Mouse (Mus musculus): ENCODE measurements around the gene Gemin7. TPM values are rescaled to one million over a fixed set of nuclear protein-coding genes. Genes with fewer than 3 reads are reported as not detected.

Gene Gemin7
- polyA plus RNA-seq, 1 experiment from 2014 or later = 196 TPM

DNA sequence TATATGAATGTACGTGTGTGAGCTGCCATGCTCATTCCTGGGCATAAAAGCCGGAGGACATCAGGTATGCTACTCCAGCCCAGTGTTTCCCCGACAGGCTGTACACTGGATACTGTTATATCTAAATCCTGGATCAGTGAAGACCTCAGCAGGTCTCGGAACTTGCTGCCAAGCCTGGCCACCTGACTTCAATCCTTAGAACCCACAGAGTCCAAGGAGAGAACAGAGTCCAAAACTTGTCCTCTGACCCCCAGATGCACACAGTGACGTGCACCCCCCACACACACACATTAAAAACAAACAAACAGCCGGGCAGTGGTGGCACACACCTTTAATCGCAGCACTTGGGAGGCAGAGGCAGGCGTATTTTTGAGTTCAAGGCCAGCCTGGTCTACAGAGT lies 10.0 kb downstream of the Gemin7 start:
- H3K9me3 ChIP-seq (replicated peaks) = no peaks in the 10 kb centered on the region; the same call in 1 of the 2 replicates
- H3K36me3 ChIP-seq = peaks cover 78% of the 10 kb centered on the region
- 94% methylated on average over 8 of the region's 8 CpGs for WGBS
- H3K27me3 ChIP-seq (ENCODE audit: low read depth, poor library complexity, severe bottlenecking) = no peaks in the 10 kb centered on the region
- DNase-seq (ENCODE audit: low spot score) = no peak
- H3K4me3 ChIP-seq = no peak overlapping the region
- no peak overlapping the region for H3K27ac ChIP-seq
- peaks cover 21% of the 10 kb centered on the region for H3K4me1 ChIP-seq

DNA sequence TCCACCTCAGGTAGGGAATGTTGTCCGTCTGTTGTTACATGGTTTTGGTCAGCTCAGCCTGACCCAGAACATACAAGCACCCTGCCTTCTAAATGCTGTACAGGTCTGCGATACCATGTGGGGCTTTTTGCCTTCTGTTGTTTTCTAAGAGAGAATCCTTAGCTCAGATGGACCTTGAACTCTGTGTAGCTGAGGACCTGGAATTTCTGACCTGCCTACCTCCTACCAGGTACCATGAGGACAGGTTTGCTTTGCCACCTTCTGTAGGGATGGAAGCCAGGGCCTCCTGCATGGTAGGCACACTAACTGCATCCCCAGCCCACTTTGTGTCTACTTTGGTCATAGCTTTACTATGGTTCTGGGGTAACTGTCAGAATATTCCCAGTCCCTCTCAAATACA lies 11.6 kb downstream of the Gemin7 start:
- no peak for DNase-seq (ENCODE audit: low spot score)
- whole genome bisulfite sequencing = 95% methylated on average over 2 of the region's 2 CpGs
- Histone ChIP-seq H3K27me3 (ENCODE audit: low read depth, poor library complexity, severe bottlenecking) (no peaks in the 10 kb centered on the region), H3K9me3 (replicated peaks) (no peaks in the 10 kb centered on the region; the same call in 1 of the 2 replicates), H3K4me3 (no peak overlapping the region), H3K4me1 (peaks cover 16% of the 10 kb centered on the region), H3K36me3 (peaks cover 68% of the 10 kb centered on the region), H3K27ac (no peak overlapping the region)

DNA sequence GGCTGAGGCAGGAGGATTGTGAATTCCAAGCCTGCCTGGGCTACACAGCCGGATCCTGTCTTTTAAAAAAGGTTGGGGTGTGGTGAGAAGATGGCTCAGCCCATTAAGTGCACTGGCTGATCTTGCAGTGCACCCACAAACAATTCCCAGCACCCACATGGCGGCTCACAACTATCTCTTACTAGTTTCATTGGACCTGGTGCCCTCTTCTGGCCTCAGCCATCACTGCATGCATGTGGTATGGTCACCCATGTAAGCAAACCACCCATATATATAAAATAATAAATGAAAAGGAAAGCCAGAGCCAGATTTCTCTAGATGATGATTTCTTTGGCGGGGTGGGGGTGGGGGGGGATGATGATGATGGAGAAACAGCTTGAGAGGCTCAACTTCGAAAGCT lies 12.9 kb downstream of the Gemin7 start:
- no peak overlapping the region for H3K27ac ChIP-seq
- peaks cover 29% of the 10 kb centered on the region for H3K4me1 ChIP-seq
- H3K36me3 ChIP-seq = peaks cover 54% of the 10 kb centered on the region
- no peak for DNase-seq (ENCODE audit: low spot score)
- H3K9me3 ChIP-seq (replicated peaks) = no peaks in the 10 kb centered on the region; the same call in 1 of the 2 replicates
- no peaks in the 10 kb centered on the region for H3K27me3 ChIP-seq (ENCODE audit: low read depth, poor library complexity, severe bottlenecking)
- no peak overlapping the region for H3K4me3 ChIP-seq
- 94% methylated on average over 4 of the region's 4 CpGs for WGBS

DNA sequence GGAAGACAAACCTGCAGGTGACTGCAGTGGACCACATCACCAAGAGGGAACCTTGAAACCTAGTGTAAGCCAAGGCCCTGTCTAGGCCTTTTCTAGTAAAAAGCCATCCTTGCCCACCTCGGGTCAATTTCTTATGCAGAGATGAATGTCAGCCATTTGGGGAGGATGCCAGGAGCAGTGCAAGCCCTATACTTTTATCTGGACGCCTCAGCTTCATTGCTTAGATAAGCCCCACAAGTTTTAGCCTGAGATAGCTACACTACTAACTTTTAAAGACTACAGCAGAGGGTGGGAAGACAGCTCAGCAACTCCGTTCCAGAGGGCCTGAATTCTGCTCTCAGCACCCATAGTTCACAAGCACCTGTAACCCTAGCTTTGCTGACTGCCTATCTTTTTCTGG lies 13.5 kb downstream of the Gemin7 start:
- peaks cover 35% of the 10 kb centered on the region for H3K4me1 ChIP-seq
- peak overlapping the region; percentile 84; the same call in 1 of the 2 replicates for H3K4me3 ChIP-seq
- DNase-seq (ENCODE audit: low spot score) = no peak
- no peaks in the 10 kb centered on the region; the same call in 1 of the 2 replicates for H3K9me3 ChIP-seq (replicated peaks)
- peaks cover 49% of the 10 kb centered on the region for H3K36me3 ChIP-seq
- no peak overlapping the region for H3K27ac ChIP-seq
- no peaks in the 10 kb centered on the region for H3K27me3 ChIP-seq (ENCODE audit: low read depth, poor library complexity, severe bottlenecking)
- 92% methylated on average over 3 of the region's 3 CpGs for WGBS

DNA sequence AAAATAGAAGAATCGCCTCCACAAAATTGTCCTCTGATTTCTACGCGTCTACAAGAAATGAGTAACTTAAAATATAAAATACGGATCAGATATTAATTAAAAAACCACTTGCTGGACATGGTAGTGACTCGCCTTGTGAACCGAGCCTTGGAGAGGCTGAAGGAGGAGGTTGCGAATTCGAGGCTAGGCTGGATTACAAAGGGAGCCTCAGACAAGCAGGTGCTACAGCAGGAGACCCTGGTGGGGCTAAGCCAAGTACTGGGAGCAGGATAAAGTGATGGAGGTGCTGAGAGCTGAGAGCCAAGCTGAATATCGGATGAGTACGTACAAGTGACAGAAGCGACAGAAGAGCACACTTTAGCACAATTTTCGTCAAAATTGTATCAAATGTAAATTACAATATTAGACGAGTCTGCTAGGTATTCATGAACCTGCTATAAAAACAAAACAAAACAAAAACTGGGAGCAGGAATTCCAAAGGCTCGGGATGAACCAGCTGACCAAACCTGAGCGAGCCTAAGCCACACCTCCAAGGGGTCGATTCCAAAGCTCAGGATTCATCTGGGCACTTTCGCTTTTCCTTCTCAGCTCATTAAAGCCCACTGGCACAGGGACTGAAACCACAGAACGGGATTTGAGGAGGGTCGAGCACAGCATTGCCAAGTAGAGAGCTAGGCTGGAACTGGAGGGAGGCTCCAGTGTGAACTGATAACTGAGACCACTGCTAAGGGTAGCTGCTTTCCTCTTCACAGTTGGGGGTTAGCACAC lies 14.6 kb downstream of the Gemin7 start, which contains the start of gene Ppp1r37:
Ppp1r37 (minus strand) TSS at position 434 of the 768 bp plus-strand sequence.
- peak; percentile 45 for DNase-seq (ENCODE audit: low spot score)
- H3K27me3 ChIP-seq (ENCODE audit: low read depth, poor library complexity, severe bottlenecking) = no peaks in the 10 kb centered on the region
- H3K9me3 ChIP-seq (replicated peaks) = no peaks in the 10 kb centered on the region; the same call in 1 of the 2 replicates
- WGBS = 3% methylated on average over 19 of the region's 19 CpGs
- peak within 1 kb of the TSS; percentile 96 for H3K27ac ChIP-seq
- peaks cover 49% of the 10 kb centered on the region for H3K36me3 ChIP-seq
- peak within 1 kb of the TSS; percentile 84 for H3K4me3 ChIP-seq
- H3K4me1 ChIP-seq = peaks cover 40% of the 10 kb centered on the region

DNA sequence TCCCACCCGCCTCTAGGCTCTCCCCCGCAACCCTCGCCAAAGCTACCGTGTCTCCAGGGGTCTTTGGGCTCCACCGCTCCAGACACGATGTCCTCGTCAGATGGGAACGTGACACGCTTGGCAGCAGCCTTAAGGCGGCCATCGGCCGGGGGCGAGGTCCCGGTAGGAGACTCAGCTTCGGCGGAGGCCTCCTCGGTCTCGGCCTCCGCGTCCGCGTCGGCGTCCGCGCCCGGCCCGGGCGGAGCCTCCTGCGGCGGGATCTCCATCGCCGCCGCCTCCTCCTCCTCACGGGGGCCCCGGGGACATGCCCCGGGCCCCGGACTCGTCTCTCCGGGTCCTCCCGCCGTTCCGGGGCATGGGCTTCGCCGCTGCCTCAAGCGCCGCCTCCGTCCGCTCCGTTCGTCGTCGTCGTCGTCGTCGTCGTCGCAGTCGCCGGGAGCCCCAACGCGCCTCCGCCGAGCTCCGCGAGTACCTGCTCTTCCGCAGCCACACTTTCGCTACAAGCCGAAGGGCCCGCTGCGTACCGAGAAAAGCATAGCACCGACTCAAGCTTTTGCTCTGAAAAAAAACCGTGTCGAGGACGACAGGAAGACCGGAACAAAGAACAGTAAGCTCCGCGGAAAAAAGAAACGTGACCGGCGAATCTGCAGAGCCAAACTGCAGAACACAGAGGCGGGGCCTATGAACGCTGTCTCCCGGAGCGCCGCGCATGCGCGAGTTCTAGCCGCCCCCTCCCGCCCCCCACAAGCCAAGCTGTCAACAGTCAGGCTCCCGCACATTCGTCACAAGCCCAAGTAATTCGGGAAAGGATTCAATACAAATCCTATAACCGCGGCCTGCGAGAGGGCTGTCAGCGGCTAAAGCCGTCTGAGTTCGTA lies 15.4 kb downstream of the Gemin7 start:
- WGBS = under 1% methylated on average over 102 of the region's 102 CpGs
- Histone ChIP-seq H3K36me3 (peaks cover 50% of the 10 kb centered on the region), H3K27ac (peak overlapping the region; percentile 96), H3K4me3 (peak overlapping the region; percentile 84), H3K9me3 (replicated peaks) (no peaks in the 10 kb centered on the region; the same call in 1 of the 2 replicates), H3K27me3 (ENCODE audit: low read depth, poor library complexity, severe bottlenecking) (no peaks in the 10 kb centered on the region), H3K4me1 (peaks cover 40% of the 10 kb centered on the region)
- peak; percentile 97 for DNase-seq (ENCODE audit: low spot score)

DNA sequence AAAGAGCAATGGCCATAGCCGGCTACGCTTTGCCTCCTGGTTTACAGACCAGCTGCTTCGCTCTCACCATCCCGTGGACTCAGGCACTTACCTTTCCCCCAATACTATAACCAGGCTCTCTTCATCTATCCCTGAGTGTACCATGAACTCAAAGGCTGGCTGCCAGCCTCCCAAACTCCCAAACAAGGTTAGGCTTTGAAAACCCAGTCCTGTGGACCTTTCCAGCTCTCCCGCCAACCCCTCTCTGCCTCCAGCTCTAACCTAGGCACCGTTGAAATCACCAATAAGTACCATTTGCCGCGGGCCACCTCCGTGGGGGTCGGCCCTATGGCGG lies 16.0 kb downstream of the Gemin7 start:
- WGBS = 1% methylated on average over 11 of the region's 11 CpGs
- peaks cover 51% of the 10 kb centered on the region for H3K36me3 ChIP-seq
- no peak for DNase-seq (ENCODE audit: low spot score)
- H3K27me3 ChIP-seq (ENCODE audit: low read depth, poor library complexity, severe bottlenecking) = no peaks in the 10 kb centered on the region
- H3K9me3 ChIP-seq (replicated peaks) = no peaks in the 10 kb centered on the region; the same call in 1 of the 2 replicates
- H3K27ac ChIP-seq = peak overlapping the region; percentile 96
- H3K4me1 ChIP-seq = peaks cover 40% of the 10 kb centered on the region
- H3K4me3 ChIP-seq = peak overlapping the region; percentile 84

DNA sequence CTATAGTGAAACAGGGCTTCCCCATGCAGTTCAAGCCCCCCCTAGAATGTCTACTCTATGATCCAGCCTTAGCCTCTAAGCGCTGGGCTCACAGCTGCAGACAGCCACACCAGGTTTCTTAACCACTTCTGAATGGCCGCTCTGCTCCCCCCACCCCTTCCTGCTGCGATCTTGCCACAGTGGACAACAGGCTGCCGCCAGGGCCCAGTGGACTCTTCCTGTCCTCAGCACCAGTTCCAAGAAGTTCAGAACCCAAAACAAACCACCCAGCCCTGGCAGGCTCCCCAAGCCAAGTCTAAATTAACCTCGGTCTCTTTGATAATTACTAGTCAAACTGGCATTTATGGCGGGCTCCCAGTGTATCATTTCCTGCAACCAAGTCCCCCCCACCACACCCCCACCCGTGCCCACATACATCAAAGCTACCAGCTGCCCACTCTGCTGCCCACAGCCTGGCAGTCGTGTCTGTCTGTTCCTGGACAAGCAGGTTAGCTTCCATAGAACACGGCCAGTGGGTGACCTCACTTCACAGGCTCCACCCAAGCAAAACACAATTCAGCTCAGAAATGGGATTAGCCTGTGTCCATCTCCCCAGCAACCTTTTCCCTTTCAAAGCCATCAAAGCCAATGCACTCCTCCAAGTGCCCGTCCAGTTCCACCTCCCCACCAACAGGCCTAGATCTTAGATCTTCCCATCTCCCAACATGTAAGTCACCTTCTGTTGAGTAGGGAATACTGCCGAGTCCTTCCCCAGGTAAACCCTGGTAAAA lies 16.7 kb downstream of the Gemin7 start:
- DNase-seq (ENCODE audit: low spot score) = no peak
- no peaks in the 10 kb centered on the region for H3K27me3 ChIP-seq (ENCODE audit: low read depth, poor library complexity, severe bottlenecking)
- 29% methylated on average over 11 of the region's 11 CpGs for WGBS
- no peaks in the 10 kb centered on the region; the same call in 1 of the 2 replicates for H3K9me3 ChIP-seq (replicated peaks)
- H3K27ac ChIP-seq = peak overlapping the region; percentile 96; the same call in 1 of the 2 replicates
- H3K4me3 ChIP-seq = peak overlapping the region; percentile 84
- peaks cover 40% of the 10 kb centered on the region for H3K4me1 ChIP-seq
- H3K36me3 ChIP-seq = peaks cover 52% of the 10 kb centered on the region

DNA sequence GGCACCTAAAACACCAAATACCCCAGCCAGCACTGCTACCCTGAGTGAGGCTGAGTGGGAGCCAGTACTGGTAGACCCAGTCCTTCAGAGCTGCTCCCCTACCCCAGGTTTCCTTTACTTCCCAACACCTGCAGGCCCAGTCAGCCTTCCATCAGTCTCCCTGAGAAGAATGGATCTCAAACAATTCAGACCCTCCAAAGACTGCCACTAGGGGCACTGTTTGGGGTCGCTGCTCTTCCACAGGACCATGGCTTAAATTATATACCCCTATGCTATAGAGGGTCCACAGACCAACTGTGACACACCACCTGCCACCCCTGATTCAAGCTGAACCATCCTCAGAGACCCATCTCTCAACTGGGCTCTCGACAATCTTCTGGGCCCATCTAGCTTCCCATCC lies 18.4 kb downstream of the Gemin7 start:
- 46% methylated on average over 2 of the region's 2 CpGs for WGBS
- Histone ChIP-seq H3K27me3 (ENCODE audit: low read depth, poor library complexity, severe bottlenecking) (no peaks in the 10 kb centered on the region), H3K4me3 (no peak overlapping the region), H3K36me3 (peaks cover 51% of the 10 kb centered on the region), H3K27ac (no peak overlapping the region), H3K9me3 (replicated peaks) (no peaks in the 10 kb centered on the region), H3K4me1 (peaks cover 40% of the 10 kb centered on the region)
- peak; percentile 53 for DNase-seq (ENCODE audit: low spot score)

DNA sequence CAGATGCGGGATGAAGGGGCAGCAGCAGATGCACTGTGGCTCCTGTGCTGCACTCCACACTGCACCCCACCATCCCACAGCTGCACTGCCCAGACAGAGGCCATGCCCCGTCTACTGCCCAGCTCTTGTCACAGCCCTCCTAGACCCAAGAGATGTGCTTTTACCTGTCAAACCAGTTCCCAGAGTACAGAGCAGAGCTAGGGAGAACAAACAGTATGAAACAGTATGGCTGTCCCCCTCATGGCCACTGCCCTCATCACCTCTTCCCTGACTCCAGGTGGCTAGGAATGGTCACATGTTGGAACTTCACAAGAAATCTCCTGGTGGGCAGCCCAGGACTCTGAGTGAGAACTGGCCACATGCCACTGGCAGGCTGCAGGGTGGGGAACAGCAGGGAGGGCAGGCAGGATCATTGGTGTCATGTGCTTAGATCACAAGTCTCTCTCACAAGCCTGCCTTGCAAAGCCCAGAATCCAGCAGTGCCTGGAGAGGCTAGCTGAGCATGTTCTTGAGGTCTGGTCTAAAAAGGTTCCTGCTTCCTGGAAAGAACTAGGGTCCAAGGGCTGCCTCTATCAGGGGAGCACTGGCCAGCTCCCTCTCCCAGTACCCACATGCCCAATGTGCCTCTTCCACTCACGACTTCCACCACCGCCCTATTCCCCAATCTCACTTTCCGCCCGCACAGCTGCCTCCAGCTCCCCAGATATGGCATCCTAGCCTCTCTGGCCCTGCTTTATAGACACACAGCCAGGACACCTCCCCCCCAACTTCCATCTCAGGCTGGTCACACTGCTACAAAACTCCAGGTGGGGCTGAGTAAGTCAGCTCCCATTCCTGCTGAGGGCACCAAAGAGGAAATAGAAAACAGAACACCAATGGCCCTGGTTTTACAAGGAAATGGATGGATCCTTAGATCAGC lies 19.2 kb downstream of the Gemin7 start:
- no peaks in the 10 kb centered on the region for H3K9me3 ChIP-seq (replicated peaks)
- H3K36me3 ChIP-seq = peaks cover 55% of the 10 kb centered on the region
- H3K4me3 ChIP-seq = no peak overlapping the region
- peaks cover 35% of the 10 kb centered on the region for H3K4me1 ChIP-seq
- no peaks in the 10 kb centered on the region for H3K27me3 ChIP-seq (ENCODE audit: low read depth, poor library complexity, severe bottlenecking)
- DNase-seq (ENCODE audit: low spot score) = no peak
- no peak overlapping the region for H3K27ac ChIP-seq
- WGBS = 94% methylated on average over 6 of the region's 6 CpGs

DNA sequence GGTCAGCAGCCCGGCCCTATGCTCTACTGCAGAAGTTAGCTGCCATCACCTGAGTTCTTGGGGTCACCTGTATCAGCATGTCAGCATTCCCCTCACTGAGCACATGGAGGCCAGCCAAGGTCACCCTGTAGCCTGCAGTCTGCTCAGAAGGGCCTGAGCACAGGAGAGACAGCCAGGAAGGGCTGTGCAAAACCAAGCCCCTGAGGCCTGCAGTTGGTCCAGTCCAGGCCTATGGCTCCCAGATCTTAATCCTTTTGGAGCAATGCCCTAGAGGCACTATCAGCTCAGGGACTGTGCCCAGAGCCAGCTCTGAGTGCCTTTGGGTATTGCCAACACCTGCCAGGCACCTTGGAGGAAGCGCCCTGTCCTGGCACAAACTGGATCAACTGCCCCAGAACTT lies 20.3 kb downstream of the Gemin7 start:
- H3K27ac ChIP-seq = no peak overlapping the region
- H3K4me1 ChIP-seq = peaks cover 28% of the 10 kb centered on the region
- peaks cover 66% of the 10 kb centered on the region for H3K36me3 ChIP-seq
- no peak for DNase-seq (ENCODE audit: low spot score)
- H3K27me3 ChIP-seq (ENCODE audit: low read depth, poor library complexity, severe bottlenecking) = no peaks in the 10 kb centered on the region
- no peaks in the 10 kb centered on the region for H3K9me3 ChIP-seq (replicated peaks)
- WGBS = 94% methylated on average over 2 of the region's 2 CpGs
- H3K4me3 ChIP-seq = no peak overlapping the region

DNA sequence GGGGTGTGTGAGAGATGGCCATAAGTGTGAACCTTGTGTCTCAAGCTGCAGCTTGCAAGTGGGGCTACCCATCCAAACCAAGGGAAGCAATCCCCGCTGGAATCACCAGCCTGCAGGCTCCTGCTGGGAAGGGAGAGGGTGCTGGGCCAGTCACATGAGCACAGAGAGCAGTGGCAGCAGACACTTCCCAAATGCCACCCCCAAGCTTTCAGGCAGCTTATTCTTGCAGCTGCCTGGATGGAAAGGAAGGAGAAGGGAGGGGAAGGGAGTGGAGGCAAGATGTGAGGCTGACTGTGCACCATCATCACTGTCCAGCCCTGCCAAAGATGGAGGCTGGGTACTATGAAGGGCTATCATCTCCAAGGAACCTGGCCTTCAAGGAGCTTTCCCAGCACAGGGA lies 23.2 kb downstream of the Gemin7 start:
- Histone ChIP-seq H3K27ac (no peak overlapping the region), H3K27me3 (ENCODE audit: low read depth, poor library complexity, severe bottlenecking) (no peaks in the 10 kb centered on the region), H3K4me1 (peaks cover 11% of the 10 kb centered on the region), H3K36me3 (peaks cover 78% of the 10 kb centered on the region), H3K4me3 (no peak overlapping the region), H3K9me3 (replicated peaks) (no peaks in the 10 kb centered on the region)
- DNase-seq (ENCODE audit: low spot score) = no peak
- 81% methylated on average over 1 of the region's 1 CpGs for WGBS

All from limb, embryonic 10.5 days (tissue).